Mouse (Mus musculus) lung, postnatal 0 days (tissue): Measurements from ENCODE around the gene Dysf.

Source experiments
- CTCF ChIP-seq: IDR thresholded peaks from 2 replicates; pipeline ENCODE4 v1.5.1; 2016; ENCODE audit warnings: antibody characterized with exemption, mild to moderate bottlenecking
- EP300 ChIP-seq: IDR thresholded peaks from 2 replicates; pipeline ENCODE4 v1.6.1; 2016; ENCODE audit warnings: antibody characterized with exemption, mild to moderate bottlenecking, control low read depth

GRCm38 (mm10) chr6:84134722-84135394 is 126.5 kb downstream of the Dysf start:
- no peak for TF ChIP-seq CTCF
- TF ChIP-seq EP300: no peak
